Mouse (Mus musculus) forebrain, embryonic 11.5 days (tissue): ENCODE measurements around the gene Fsip1. TPM values are rescaled to one million over a fixed set of nuclear protein-coding genes. Genes with fewer than 3 reads are reported as not detected.
A peak's percentile ranks its signal among the peaks of the same experiment; 100 is the strongest.

Source experiments
- ATAC-seq: fragments of 200-750 bp; cut with Nextera tagmentation; replicated peaks from 2 replicates; pipeline ENCODE4 v1.8.0; 2017; ENCODE audit warnings: moderate TSS enrichment; ENCODE audit not compliant: low FRiP score
- DNase-seq: peaks from one replicate; pipeline ENCODE4 v3.0.0-alpha.2; 2017; ENCODE audit warnings: low spot score
- H3K27ac ChIP-seq: fragments of 300-500 bp; sonication (generic); 2 replicates; pipeline ENCODE4 v1.5.1; 2014; ENCODE audit warnings: low read depth, low read length
- H3K27me3 ChIP-seq: fragments of 300-500 bp; sonication (generic); 2 replicates; pipeline ENCODE4 v1.6.1; 2014; ENCODE audit warnings: mild to moderate bottlenecking, low read length, mixed read lengths; ENCODE audit not compliant: control insufficient read depth, insufficient read depth
- H3K36me3 ChIP-seq: fragments of 300-500 bp; sonication (generic); 2 replicates; pipeline ENCODE4 v1.6.1; 2014; ENCODE audit warnings: mild to moderate bottlenecking, low read length, moderate library complexity, mixed read lengths; ENCODE audit not compliant: control insufficient read depth, insufficient read depth
- H3K4me1 ChIP-seq: fragments of 300-500 bp; sonication (generic); replicated peaks from 2 replicates; pipeline ENCODE4 v1.6.1; 2014; ENCODE audit warnings: low read length, mixed read lengths; ENCODE audit not compliant: control insufficient read depth, insufficient read depth
- H3K4me2 ChIP-seq: fragments of 300-500 bp; sonication (generic); 2 replicates; pipeline ENCODE4 v1.6.1; 2014; ENCODE audit warnings: low read depth, mild to moderate bottlenecking, low read length, moderate library complexity, mixed read lengths; ENCODE audit not compliant: severe bottlenecking
- H3K4me3 ChIP-seq: fragments of 300-500 bp; sonication (generic); 2 replicates; pipeline ENCODE4 v1.5.1; 2014; ENCODE audit warnings: low read depth, low read length
- H3K9ac ChIP-seq: fragments of 300-500 bp; sonication (generic); 2 replicates; pipeline ENCODE4 v1.6.1; 2014; ENCODE audit warnings: low read length
- H3K9me3 ChIP-seq: fragments of 300-500 bp; sonication (generic); 2 replicates; pipeline ENCODE4 v1.6.1; 2016; ENCODE audit warnings: low read length, mixed read lengths; ENCODE audit not compliant: control insufficient read depth
- WGBS: fragments of 180-500 bp; shearing (Covaris S2); extraction: QIAGEN DNeasy Blood & Tissue Kit; methylation state at CpG from one replicate; pipeline ENCODE4 v1.1.7; 2014; 5-methylcytosine and 5-hydroxymethylcytosine counted together
- polyA plus RNA-seq: library from polyadenylated mRNA; unstranded; fragments of >200 nt; fragmentation: Nextera tagmentation; extraction: Ambion mirVana; gene quantifications from 2 replicates; pipeline ENCODE4 v1.2.1, GENCODE M21; 2014

Fsip1 gene
- polyA plus RNA-seq, 1 experiment from 2014 or later, result 4.2 TPM

- ATAC-seq (no peak), DNase-seq (no peak)
- Histone ChIP-seq H3K27me3 (no peaks in the 10 kb centered on the region), H3K4me1 (peaks cover 6% of the 10 kb centered on the region; the same call in 1 of the 2 replicates), H3K36me3 (peaks cover 2% of the 10 kb centered on the region; the same call in 1 of the 2 replicates), H3K27ac (0 out of 2 replicates have a peak overlapping the region, but pooled peaks have one; percentile 18), H3K4me3 (no peak overlapping the region), H3K4me2 (no peak overlapping the region), H3K9me3 (no peaks in the 10 kb centered on the region), H3K9ac (no peak overlapping the region; the same call in 1 of the 2 replicates)
- WGBS, result 76% methylated on average over 2 of the region's 2 CpGs
These were observed 140.6 kb downstream of the Fsip1 start for GRCm38 (mm10) chr2:118116180-118116579.

GRCm38 (mm10) chr2:118115647-118116046 is 141.1 kb downstream of the Fsip1 start:
- Histone ChIP-seq H3K27me3 (no peaks in the 10 kb centered on the region), H3K4me2 (no peak overlapping the region), H3K27ac (no peak overlapping the region), H3K4me1 (peaks cover 7% of the 10 kb centered on the region; the same call in 1 of the 2 replicates), H3K4me3 (no peak overlapping the region), H3K9me3 (no peaks in the 10 kb centered on the region), H3K36me3 (peaks cover 2% of the 10 kb centered on the region; the same call in 1 of the 2 replicates), H3K9ac (no peak overlapping the region; the same call in 1 of the 2 replicates)
- WGBS, result 85% methylated on average over 7 of the region's 7 CpGs
- ATAC-seq (no peak), DNase-seq (no peak)

- Histone ChIP-seq H3K4me2 (peak overlapping the region; percentile 34), H3K4me1 (peaks cover 8% of the 10 kb centered on the region; the same call in 1 of the 2 replicates), H3K27ac (no peak overlapping the region), H3K36me3 (no peaks in the 10 kb centered on the region; the same call in 1 of the 2 replicates), H3K9me3 (no peaks in the 10 kb centered on the region), H3K27me3 (no peaks in the 10 kb centered on the region; the same call in 1 of the 2 replicates), H3K9ac (no peak overlapping the region; the same call in 1 of the 2 replicates), H3K4me3 (no peak overlapping the region)
- ATAC-seq (no peak), DNase-seq (no peak)
- WGBS, result 65% methylated on average over 10 of the region's 10 CpGs
These were observed 142.1 kb downstream of the Fsip1 start for GRCm38 (mm10) chr2:118114671-118115070.

GRCm38 (mm10) chr2:118113808-118114524 is 142.8 kb downstream of the Fsip1 start:
- Histone ChIP-seq H3K36me3 (no peaks in the 10 kb centered on the region; the same call in 1 of the 2 replicates), H3K27ac (no peak overlapping the region)

GRCm38 (mm10) chr2:118112846-118113479 is 143.8 kb downstream of the Fsip1 start:
- DNase-seq (no peak), ATAC-seq (no peak)
- Histone ChIP-seq H3K4me3 (peak overlapping the region; percentile 48), H3K4me2 (peak overlapping the region; percentile 95), H3K27ac (no peak overlapping the region), H3K9me3 (no peaks in the 10 kb centered on the region), H3K27me3 (no peaks in the 10 kb centered on the region; the same call in 1 of the 2 replicates), H3K9ac (0 out of 2 replicates have a peak overlapping the region, but pooled peaks have one; percentile 66), H3K4me1 (peaks cover 8% of the 10 kb centered on the region; the same call in 1 of the 2 replicates), H3K36me3 (no peaks in the 10 kb centered on the region)
- 55% methylated on average over 21 of the region's 21 CpGs for WGBS

More at GRCm38 (mm10) chr2:118113808-118114524, 142.8 kb downstream of the Fsip1 start:
- H3K4me1 ChIP-seq, result peaks cover 8% of the 10 kb centered on the region; the same call in 1 of the 2 replicates
- H3K27me3 ChIP-seq, result no peaks in the 10 kb centered on the region; the same call in 1 of the 2 replicates
- H3K4me2 ChIP-seq, result peak overlapping the region; percentile 95
- H3K4me3 ChIP-seq, result peak overlapping the region; percentile 48; the same call in 1 of the 2 replicates
- H3K9ac ChIP-seq, result no peak overlapping the region
- WGBS, result 38% methylated on average over 8 of the region's 8 CpGs
- H3K9me3 ChIP-seq, result no peaks in the 10 kb centered on the region
- DNase-seq (peak; percentile 61), ATAC-seq (no peak)

- peak overlapping the region; percentile 66 for H3K9ac ChIP-seq
- H3K4me1 ChIP-seq, result peaks cover 8% of the 10 kb centered on the region; the same call in 1 of the 2 replicates
- WGBS, result 17% methylated on average over 5 of the region's 5 CpGs
- ATAC-seq (no peak), DNase-seq (no peak)
- H3K4me3 ChIP-seq, result peak overlapping the region; percentile 48
- peak overlapping the region; percentile 95 for H3K4me2 ChIP-seq
- H3K27me3 ChIP-seq, result no peaks in the 10 kb centered on the region; the same call in 1 of the 2 replicates
- H3K36me3 ChIP-seq, result no peaks in the 10 kb centered on the region
- no peak overlapping the region for H3K27ac ChIP-seq
- H3K9me3 ChIP-seq, result no peaks in the 10 kb centered on the region
These were observed 144.3 kb downstream of the Fsip1 start for GRCm38 (mm10) chr2:118112438-118112837.

GRCm38 (mm10) chr2:118111488-118112131 is 145.2 kb downstream of the Fsip1 start, which contains the start of gene Thbs1:
Thbs1 (plus strand) TSS chr2:118111876.
- Histone ChIP-seq H3K4me2 (peak within 1 kb of the TSS; percentile 95), H3K27me3 (no peaks in the 10 kb centered on the region; the same call in 1 of the 2 replicates), H3K27ac (peak within 1 kb of the TSS; percentile 27; the same call in 1 of the 2 replicates), H3K9ac (peak within 1 kb of the TSS; percentile 66), H3K9me3 (no peaks in the 10 kb centered on the region), H3K4me1 (peaks cover 8% of the 10 kb centered on the region; the same call in 1 of the 2 replicates), H3K36me3 (no peaks in the 10 kb centered on the region), H3K4me3 (peak within 1 kb of the TSS; percentile 48)
- ATAC-seq (peak; percentile 74), DNase-seq (peak; percentile 79)
- WGBS, result under 1% methylated on average over 36 of the region's 36 CpGs

GRCm38 (mm10) chr2:118111116-118111487 is 145.7 kb downstream of the Fsip1 start:
- H3K4me3 ChIP-seq, result peak overlapping the region; percentile 48
- ATAC-seq, result peak; percentile 85
- H3K9ac ChIP-seq, result peak overlapping the region; percentile 66
- H3K4me2 ChIP-seq, result peak overlapping the region; percentile 95
- no peaks in the 10 kb centered on the region for H3K9me3 ChIP-seq
- H3K27me3 ChIP-seq, result no peaks in the 10 kb centered on the region; the same call in 1 of the 2 replicates
- no peaks in the 10 kb centered on the region for H3K36me3 ChIP-seq
- under 1% methylated on average over 16 of the region's 16 CpGs for WGBS
- 0 out of 2 replicates have a peak overlapping the region, but pooled peaks have one; percentile 27 for H3K27ac ChIP-seq
- peaks cover 8% of the 10 kb centered on the region; the same call in 1 of the 2 replicates for H3K4me1 ChIP-seq
- peak; percentile 94 for DNase-seq
